Comparison of ENCODE assay signal across 12 mouse cellular contexts in genomic region chr2:38661398-38661797, GRCm38 (mm10). TPM values are rescaled to one million over a fixed set of nuclear protein-coding genes. Genes with fewer than 3 reads are reported as not detected.
DNase-seq lines count a peak whose midpoint lies in the region; ATAC-seq and TF ChIP-seq lines count a peak whose summit lies in the region.
"Had no signal": no experiment of that assay in that cellular context is flagged by ENCODE, and none has a peak within 500 bp of the region (broad histone marks: within the 10 kb centered on the region; RNA-seq: fewer than 3 reads in every experiment).

No protein-coding gene starts in this region.

- WGBS in hindbrain, embryonic 11.5 days: 0% methylated on average over 1 of the region's 1 CpGs
- WGBS in hindbrain, embryonic 13.5 days: 0% methylated on average over 1 of the region's 1 CpGs

- peak; percentile 43 for DNase-seq in hindbrain, embryonic 11.5 days (ENCODE audit: low spot score)
- DNase-seq in testis, postnatal 14 days (ENCODE audit: low spot score): no peak
- DNase-seq in thymus, postnatal 25 days: peak; percentile 13
- DNase-seq in layer of hippocampus, postnatal 10 days (ENCODE audit: low spot score in 2 of 2): no peak
- no peak for DNase-seq in urinary bladder, postnatal 14 days (ENCODE audit: low spot score)
- DNase-seq: kidney, postnatal 10 days had no signal

- H3K9ac ChIP-seq in hindbrain, embryonic 11.5 days (ENCODE audit: low read depth, low read length): no peak overlapping the region
- no peak overlapping the region for H3K9ac ChIP-seq in hindbrain, embryonic 13.5 days
- H3K9ac ChIP-seq: heart, embryonic 15.5 days; limb, embryonic 13.5 days; midbrain, embryonic 15.5 days had no signal

- TF ChIP-seq POLR2A in testis, adult 2 months (IDR thresholded peaks at IDR 0.05; ENCODE audit: control insufficient read depth, low read depth, low read length): no peak
- no peak for TF ChIP-seq POLR2A in bone marrow macrophage, adult 2 months (IDR thresholded peaks at IDR 0.05; ENCODE audit: borderline replicate concordance, low read depth, low read length)

- no peak overlapping the region for H3K4me2 ChIP-seq in hindbrain, embryonic 11.5 days (replicated peaks; ENCODE audit: low read depth, low read length)
- H3K4me2 ChIP-seq in hindbrain, embryonic 13.5 days: no peak overlapping the region
- H3K4me2 ChIP-seq: heart, embryonic 15.5 days; limb, embryonic 13.5 days; midbrain, embryonic 15.5 days had no signal

- H3K36me3 ChIP-seq in hindbrain, embryonic 11.5 days (ENCODE audit: control insufficient read depth, insufficient read depth, low read length): no peaks in the 10 kb centered on the region
- H3K36me3 ChIP-seq in hindbrain, embryonic 13.5 days: no peaks in the 10 kb centered on the region
- no peaks in the 10 kb centered on the region for H3K36me3 ChIP-seq in testis, adult 2 months (ENCODE audit: control insufficient read depth, insufficient read depth, low read length)
- H3K36me3 ChIP-seq: heart, embryonic 15.5 days; limb, embryonic 13.5 days; midbrain, embryonic 15.5 days had no signal

- H3K27ac ChIP-seq in hindbrain, embryonic 11.5 days (ENCODE audit: low read depth, low read length): no peak overlapping the region
- no peak overlapping the region for H3K27ac ChIP-seq in hindbrain, embryonic 13.5 days
- no peak overlapping the region for H3K27ac ChIP-seq in testis, adult 2 months (ENCODE audit: control insufficient read depth, insufficient read depth, low read depth, low read length)
- H3K27ac ChIP-seq in bone marrow macrophage, adult 2 months (ENCODE audit: insufficient read depth, low read depth, low read length): no peak overlapping the region
- H3K27ac ChIP-seq: heart, embryonic 15.5 days; limb, embryonic 13.5 days; midbrain, embryonic 15.5 days had no signal

- H3K4me1 ChIP-seq in hindbrain, embryonic 11.5 days (replicated peaks; ENCODE audit: control insufficient read depth, insufficient read depth, low read length): no peaks in the 10 kb centered on the region
- no peaks in the 10 kb centered on the region; the same call in 1 of the 2 replicates for H3K4me1 ChIP-seq in hindbrain, embryonic 13.5 days (replicated peaks)
- peaks cover 4% of the 10 kb centered on the region for H3K4me1 ChIP-seq in testis, adult 2 months (ENCODE audit: control insufficient read depth, insufficient read depth, low read length)
- H3K4me1 ChIP-seq in bone marrow macrophage, adult 2 months (ENCODE audit: control insufficient read depth, insufficient read depth, low read length): no peaks in the 10 kb centered on the region
- H3K4me1 ChIP-seq: limb, embryonic 13.5 days had no signal

- peak; percentile 24; the same call in 1 of the 2 replicates for TF ChIP-seq CTCF in testis, adult 2 months (IDR thresholded peaks at IDR 0.05; ENCODE audit: control insufficient read depth, insufficient read depth, insufficient replicate concordance, low read depth, low read length)
- peak; percentile 30; the same call in 1 of the 2 replicates for TF ChIP-seq CTCF in bone marrow macrophage, adult 2 months (IDR thresholded peaks at IDR 0.05; ENCODE audit: low read depth, low read length)

- H3K27me3 ChIP-seq in hindbrain, embryonic 11.5 days (ENCODE audit: control insufficient read depth, insufficient read depth, low read length): no peaks in the 10 kb centered on the region
- H3K27me3 ChIP-seq in hindbrain, embryonic 13.5 days: 0 out of 2 replicates have a peak, but pooled peaks cover 3% of the 10 kb centered on the region
- H3K27me3 ChIP-seq in testis, adult 2 months (ENCODE audit: control insufficient read depth, insufficient read depth, low read length): no peaks in the 10 kb centered on the region
- H3K27me3 ChIP-seq: heart, embryonic 15.5 days; limb, embryonic 13.5 days; midbrain, embryonic 15.5 days had no signal

- no peaks in the 10 kb centered on the region for H3K9me3 ChIP-seq in hindbrain, embryonic 11.5 days (ENCODE audit: control insufficient read depth, low read length)
- no peaks in the 10 kb centered on the region for H3K9me3 ChIP-seq in hindbrain, embryonic 13.5 days
- H3K9me3 ChIP-seq: heart, embryonic 15.5 days; limb, embryonic 13.5 days; midbrain, embryonic 15.5 days had no signal

- ATAC-seq in hindbrain, embryonic 11.5 days (ENCODE audit: low FRiP score): no peak
- no peak for ATAC-seq in hindbrain, embryonic 13.5 days (ENCODE audit: low FRiP score)
- ATAC-seq: midbrain, embryonic 15.5 days had no signal

- no peak overlapping the region for H3K4me3 ChIP-seq in hindbrain, embryonic 11.5 days (ENCODE audit: low read depth, low read length)
- H3K4me3 ChIP-seq in hindbrain, embryonic 13.5 days: no peak overlapping the region
- no peak overlapping the region for H3K4me3 ChIP-seq in testis, adult 2 months (ENCODE audit: control insufficient read depth, low read depth, low read length)
- no peak overlapping the region for H3K4me3 ChIP-seq in bone marrow macrophage, adult 2 months (ENCODE audit: insufficient read depth, low read length)
- H3K4me3 ChIP-seq: heart, embryonic 15.5 days; limb, embryonic 13.5 days; midbrain, embryonic 15.5 days had no signal

RNA-seq across cellular contexts. Expression of gene Psmb7, which starts 17.5 kb away (rescaled TPM):
- 355 and 367 TPM in 2 replicates for polyA plus RNA-seq in hindbrain, embryonic 11.5 days (2014; fragmentation: Nextera tagmentation; extraction: Ambion mirVana)
- 314 and 317 TPM in 2 replicates for polyA plus RNA-seq in hindbrain, embryonic 13.5 days (2015; fragmentation: Nextera tagmentation; extraction: Ambion mirVana)
- polyA plus RNA-seq in testis, adult 2 months (2012; rRNA removed): 95.4 and 115 TPM in 2 replicates
- polyA plus RNA-seq in bone marrow macrophage, adult 2 months (2012; ENCODE audit: insufficient read depth, insufficient read length, missing spikeins): 101 and 102 TPM in 2 replicates
- 100 to 1,000 TPM; 250 to 255 TPM for total RNA-seq in layer of hippocampus, postnatal 10 days (2021)

RNA-seq across cellular contexts. Expression of gene Nr5a1, which starts 52.9 kb away (rescaled TPM):
- polyA plus RNA-seq in hindbrain, embryonic 11.5 days (2014; fragmentation: Nextera tagmentation; extraction: Ambion mirVana): 0.19 and 0.20 TPM in 2 replicates
- 0.09 TPM in 1 of 2 replicates, not detected in the other for polyA plus RNA-seq in hindbrain, embryonic 13.5 days (2015; fragmentation: Nextera tagmentation; extraction: Ambion mirVana)
- polyA plus RNA-seq in testis, adult 2 months (2012; rRNA removed): 21.2 and 25.3 TPM in 2 replicates
- not detected in 2 replicates for polyA plus RNA-seq in bone marrow macrophage, adult 2 months (2012; ENCODE audit: insufficient read depth, insufficient read length, missing spikeins)
- not detected for total RNA-seq in layer of hippocampus, postnatal 10 days (2021)
- polyA plus RNA-seq: heart, embryonic 15.5 days; limb, embryonic 13.5 days had no signal

Comparison
In these comparisons a context has a peak if more than half of its experiments do, and no peak if none do; other contexts are left out.
1. DNase-seq: peak in hindbrain, embryonic 11.5 days (single experiment) and thymus, postnatal 25 days (single experiment); none in testis, postnatal 14 days (single experiment), layer of hippocampus, postnatal 10 days (0 of 2) and urinary bladder, postnatal 14 days (single experiment).
2. RNA of gene Nr5a1, which starts 52.9 kb away (polyA plus RNA-seq): 21.2 to 25.3 TPM in testis, adult 2 months; 0.19 to 0.20 TPM in hindbrain, embryonic 11.5 days, 0.09 TPM in hindbrain, embryonic 13.5 days and not detected in bone marrow macrophage, adult 2 months; every median in the first group is over 10 times any median in the second.